Mouse (Mus musculus) liver, adult 10 weeks (tissue): ENCODE results near the gene Pak1ip1. TPM values are rescaled to one million over a fixed set of nuclear protein-coding genes. Genes with fewer than 3 reads are reported as not detected.

Experiments used
- polyA plus RNA-seq: library from polyadenylated mRNA; stranded (reverse); fragments of 350-450 nt; fragmentation: Illumina TruSeq; extraction: RNeasy Lipid Tissue Mini Kit (QIAGEN cat#74804); gene quantifications from one replicate; pipeline ENCODE4 v1.2.3, GENCODE M21; 2014; ENCODE audit warnings: low read depth, low replicate concordance

Gene Pak1ip1
- polyA plus RNA-seq = 40.1 TPM

DNA sequence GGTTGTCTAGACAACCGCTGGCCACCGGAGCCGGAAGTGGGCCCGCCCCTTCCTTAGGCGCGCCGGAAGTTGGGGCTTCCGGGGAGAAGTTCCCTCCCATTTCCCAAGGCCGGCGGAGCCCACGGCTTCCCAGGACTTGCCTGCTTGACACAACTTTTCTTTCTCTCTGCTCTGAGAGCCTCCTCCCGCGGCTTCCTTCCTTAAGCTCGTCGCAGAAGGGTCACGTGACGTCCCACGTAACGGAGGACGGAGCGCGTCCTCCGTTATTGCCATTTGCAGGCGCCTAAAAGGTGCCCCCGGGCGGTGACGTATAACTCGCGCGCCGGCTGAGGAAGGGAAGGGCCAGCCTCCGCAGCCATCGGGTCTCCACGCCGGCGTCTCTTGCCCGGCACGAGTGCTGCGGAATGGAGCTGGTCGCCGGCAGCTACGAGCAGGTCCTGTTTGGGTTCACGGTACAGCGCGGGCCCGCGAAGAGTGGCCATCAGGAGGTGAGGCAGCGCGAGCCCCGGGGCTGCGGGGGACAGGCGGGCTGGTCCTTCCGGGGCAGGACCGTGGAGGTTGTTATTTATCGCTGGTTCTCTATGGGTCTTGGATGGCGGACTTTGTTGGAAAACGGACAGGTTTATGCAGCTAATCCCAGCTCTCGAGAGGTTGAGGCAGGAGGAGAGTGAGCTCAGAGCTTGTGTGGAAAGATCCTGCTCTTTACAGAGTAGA lies at the start of gene Pak1ip1:
Gene Pak1ip1 (plus strand): TSS at position 98 of the 714 bp plus-strand sequence.

GRCm38 (mm10) chr13:41015829-41016634 lies 15.2 kb downstream of the Pak1ip1 start, which contains the start of gene Tmem14c:
Gene Tmem14c, plus strand, starts transcription at chr13:41016292.

Other genes starting within 250 kb of the Pak1ip1 start
- gene Gcnt2, start 141.3 kb upstream of the Pak1ip1 start, polyA plus RNA-seq = 20.0 TPM
- gene Tmem14c, start 15.3 kb downstream of the Pak1ip1 start, polyA plus RNA-seq = 79.4 TPM
- not detected for gene Mak, start 78.7 kb downstream of the Pak1ip1 start, polyA plus RNA-seq
- not detected for gene Gcm2, start 110.0 kb downstream of the Pak1ip1 start, polyA plus RNA-seq
- not detected for gene Sycp2l, start 113.3 kb downstream of the Pak1ip1 start, polyA plus RNA-seq
- gene Elovl2, start 219.4 kb downstream of the Pak1ip1 start, polyA plus RNA-seq = 395 TPM
- 28.9 TPM for gene Smim13, start 248.8 kb downstream of the Pak1ip1 start, polyA plus RNA-seq